Mouse (Mus musculus) CH12.LX (cell line): ENCODE data around the gene Tsga13. TPM values are rescaled to one million over a fixed set of nuclear protein-coding genes. Genes with fewer than 3 reads are reported as not detected.

Experiments used
- DNase-seq: peaks from one replicate; pipeline ENCODE4 v3.0.0-alpha.2; 2013; ENCODE audit errors: extremely low read depth
- H3K27ac ChIP-seq: 2 replicates; pipeline ENCODE4 v1.5.1; 2012; ENCODE audit warnings: low read depth, mild to moderate bottlenecking, control low read depth, moderate library complexity; ENCODE audit not compliant: insufficient read depth
- H3K27me3 ChIP-seq: replicated peaks from 2 replicates; pipeline ENCODE3; 2012; ENCODE audit warnings: inconsistent platforms
- H3K36me3 ChIP-seq, 2 experiments: replicated peaks in 1 of 2; 2 replicates each; pipeline versions ENCODE3 to v1.6.1; 2012; ENCODE audit warnings: inconsistent platforms in 1 of 2, low read length in 1 of 2, mild to moderate bottlenecking in 1 of 2, mixed read lengths in 1 of 2, moderate library complexity in 1 of 2; ENCODE audit not compliant: control insufficient read depth in 1 of 2, insufficient read depth in 1 of 2
- H3K4me1 ChIP-seq, 2 experiments: 2 replicates each; pipeline ENCODE4 v1.6.1; 2012; ENCODE audit warnings: inconsistent platforms in 1 of 2, moderate library complexity in 1 of 2; ENCODE audit not compliant: insufficient read depth in 2 of 2, control insufficient read depth in 1 of 2
- H3K4me2 ChIP-seq: 2 replicates; pipeline ENCODE4 v1.6.1; 2012; ENCODE audit warnings: low read depth, mild to moderate bottlenecking, control low read depth; ENCODE audit not compliant: poor library complexity, insufficient read depth, severe bottlenecking
- H3K4me3 ChIP-seq, 3 experiments: fragments of 150-350 bp in 1 of 3; sonication (generic) in 1 of 3; replicated peaks in 1 of 3; 2 replicates each; pipeline versions ENCODE3 to v1.5.1; 2011 to 2012; ENCODE audit warnings: low read depth in 2 of 3, low read length in 2 of 3, mild to moderate bottlenecking in 2 of 3, moderate library complexity in 2 of 3, control low read depth in 1 of 3, improper control_type of control experiment in 1 of 3, inconsistent platforms in 1 of 3, mixed read lengths in 1 of 3; ENCODE audit not compliant: poor library complexity in 1 of 3
- H3K79me2 ChIP-seq: replicated peaks from 2 replicates; pipeline ENCODE4 v1.6.1; 2012; ENCODE audit warnings: mild to moderate bottlenecking, moderate library complexity; ENCODE audit not compliant: control insufficient read depth, poor library complexity, insufficient read depth, severe bottlenecking; ENCODE audit errors: extremely low read depth
- H3K9ac ChIP-seq: 2 replicates; pipeline ENCODE4 v1.6.1; 2012; ENCODE audit warnings: low read depth, mild to moderate bottlenecking, control low read depth, moderate library complexity; ENCODE audit not compliant: insufficient read depth
- H3K9me3 ChIP-seq: replicated peaks from 2 replicates; pipeline ENCODE3; 2012; ENCODE audit warnings: low read length, inconsistent platforms, mixed read lengths
- BHLHE40 ChIP-seq: IDR thresholded peaks from 2 replicates; pipeline ENCODE4 v1.6.1; 2011; ENCODE audit warnings: mild to moderate bottlenecking, low read depth, low read length, improper control_type of control experiment
- CHD1 ChIP-seq: IDR thresholded peaks from 2 replicates; pipeline ENCODE4 v1.6.1; 2012; ENCODE audit warnings: low read depth, low read length, improper control_type of control experiment, inconsistent platforms
- CHD2 ChIP-seq: IDR thresholded peaks from 2 replicates; pipeline ENCODE4 v1.6.1; 2011; ENCODE audit warnings: low read length, improper control_type of control experiment
- CTCF ChIP-seq, 2 experiments: IDR thresholded peaks in 1 of 2; conservative IDR thresholded peaks in 1 of 2; 2 replicates each; pipeline ENCODE4 v1.5.1; 2011 to 2012; ENCODE audit warnings: low read depth in 2 of 2, low read length in 2 of 2, improper control_type of control experiment in 1 of 2, inconsistent platforms in 1 of 2, mild to moderate bottlenecking in 1 of 2, moderate library complexity in 1 of 2
- E2F4 ChIP-seq: IDR thresholded peaks from 2 replicates; pipeline ENCODE4 v1.6.1; 2011; ENCODE audit warnings: low read depth, low read length, improper control_type of control experiment; ENCODE audit not compliant: insufficient replicate concordance
- ETS1 ChIP-seq: conservative IDR thresholded peaks from 2 replicates; pipeline ENCODE4 v1.6.1; 2012; ENCODE audit warnings: low read depth, mild to moderate bottlenecking, inconsistent platforms, low read length, improper control_type of control experiment, moderate library complexity
- HCFC1 ChIP-seq: IDR thresholded peaks from 2 replicates; pipeline ENCODE4 v1.6.1; 2012; ENCODE audit warnings: low read depth, mild to moderate bottlenecking, inconsistent platforms, low read length, improper control_type of control experiment
- JUN ChIP-seq: IDR thresholded peaks from 2 replicates; pipeline ENCODE4 v1.6.1; 2011; ENCODE audit warnings: low read depth, mild to moderate bottlenecking, low read length, improper control_type of control experiment, moderate library complexity; ENCODE audit not compliant: insufficient read depth
- JUND ChIP-seq: conservative IDR thresholded peaks from 2 replicates; pipeline ENCODE4 v1.6.1; 2011; ENCODE audit warnings: low read depth, low read length, improper control_type of control experiment
- KAT2A ChIP-seq: IDR thresholded peaks from 2 replicates; pipeline ENCODE4 v1.6.1; 2012; ENCODE audit warnings: low read length, improper control_type of control experiment, inconsistent platforms; ENCODE audit not compliant: insufficient replicate concordance
- MAFK ChIP-seq: IDR thresholded peaks from 2 replicates; pipeline ENCODE4 v1.6.1; 2011; ENCODE audit warnings: low read length, improper control_type of control experiment; ENCODE audit not compliant: insufficient replicate concordance
- MAX ChIP-seq: IDR thresholded peaks from 2 replicates; pipeline ENCODE4 v1.6.1; 2011; ENCODE audit warnings: low read length, improper control_type of control experiment
- MEF2A ChIP-seq: IDR thresholded peaks from 2 replicates; pipeline ENCODE4 v1.6.1; 2014; ENCODE audit warnings: low read depth, mild to moderate bottlenecking, inconsistent platforms, low read length, improper control_type of control experiment, borderline replicate concordance
- MXI1 ChIP-seq: IDR thresholded peaks from 2 replicates; pipeline ENCODE4 v1.6.1; 2011; ENCODE audit warnings: mild to moderate bottlenecking, low read depth, low read length, improper control_type of control experiment
- MYC ChIP-seq: IDR thresholded peaks from 2 replicates; pipeline ENCODE4 v1.6.1; 2011; ENCODE audit warnings: low read depth, mild to moderate bottlenecking, improper control_type of control experiment, low read length
- NELFE ChIP-seq: IDR thresholded peaks from 2 replicates; pipeline ENCODE4 v1.6.1; 2011; ENCODE audit warnings: low read depth, low read length, improper control_type of control experiment
- NRF1 ChIP-seq: IDR thresholded peaks from 2 replicates; pipeline ENCODE4 v1.6.1; 2014; ENCODE audit warnings: low read depth, mild to moderate bottlenecking, inconsistent platforms, low read length, improper control_type of control experiment, moderate library complexity
- RAD21 ChIP-seq: IDR thresholded peaks from 2 replicates; pipeline ENCODE4 v1.6.1; 2011; ENCODE audit warnings: low read depth, mild to moderate bottlenecking, low read length, improper control_type of control experiment, moderate library complexity
- RCOR1 ChIP-seq: conservative IDR thresholded peaks from 2 replicates; pipeline ENCODE4 v1.6.1; 2012; ENCODE audit warnings: low read depth, mild to moderate bottlenecking, inconsistent platforms, low read length, improper control_type of control experiment
- SIN3A ChIP-seq: IDR thresholded peaks from 2 replicates; pipeline ENCODE4 v1.6.1; 2012; ENCODE audit warnings: low read length, improper control_type of control experiment, inconsistent platforms
- SMC3 ChIP-seq: IDR thresholded peaks from 2 replicates; pipeline ENCODE4 v1.6.1; 2011; ENCODE audit warnings: low read depth, low read length, improper control_type of control experiment
- TBP ChIP-seq: conservative IDR thresholded peaks from 2 replicates; pipeline ENCODE4 v1.6.1; 2011; ENCODE audit warnings: low read depth, low read length, improper control_type of control experiment
- TCF12 ChIP-seq: IDR thresholded peaks from 2 replicates; pipeline ENCODE4 v1.6.1; 2014; ENCODE audit warnings: low read depth, mild to moderate bottlenecking, inconsistent platforms, low read length, improper control_type of control experiment
- UBTF ChIP-seq: IDR thresholded peaks from 2 replicates; pipeline ENCODE4 v1.6.1; 2012; ENCODE audit warnings: low read depth, mild to moderate bottlenecking, inconsistent platforms, low read length, improper control_type of control experiment, moderate library complexity
- USF1 ChIP-seq: IDR thresholded peaks from 2 replicates; pipeline ENCODE4 v1.6.1; 2014; ENCODE audit warnings: low read depth, mild to moderate bottlenecking, inconsistent platforms, low read length, improper control_type of control experiment
- USF2 ChIP-seq: conservative IDR thresholded peaks from 2 replicates; pipeline ENCODE4 v1.6.1; 2011; ENCODE audit warnings: low read depth, low read length, improper control_type of control experiment
- ZKSCAN1 ChIP-seq: IDR thresholded peaks from 2 replicates; pipeline ENCODE4 v1.6.1; 2012; ENCODE audit warnings: low read depth, inconsistent platforms, low read length, improper control_type of control experiment, borderline replicate concordance
- ZMIZ1 ChIP-seq: IDR thresholded peaks from 2 replicates; pipeline ENCODE4 v1.6.1; 2012; ENCODE audit warnings: low read depth, mild to moderate bottlenecking, inconsistent platforms, low read length, improper control_type of control experiment
- ZNF384 ChIP-seq: IDR thresholded peaks from 2 replicates; pipeline ENCODE4 v1.6.1; 2012; ENCODE audit warnings: low read depth, low read length, improper control_type of control experiment, inconsistent platforms
- dilution Hi-C: fragments of 300-500 bp; cut with MboI; formaldehyde crosslinking; loops from 2 replicates; pipeline ENCODE4 v1.14.3; 2020; ENCODE audit warnings: low sequenced_read_pairs; ENCODE audit not compliant: extremely low pct_unique_long_range_greater_than_20kb, extremely low pct_ligation_motif_present
- in situ Hi-C: fragments of 300-500 bp; cut with MboI; formaldehyde crosslinking; loops from 3 replicates; pipeline ENCODE4 v1.14.3; 2019; ENCODE audit warnings: low sequenced_read_pairs, low pct_ligation_motif_present, low pct_unique_long_range_greater_than_20kb, mixed read lengths
- polyA plus RNA-seq: library from polyadenylated mRNA; unstranded; fragments of >175 nt; gene quantifications from 2 replicates; pipeline ENCODE4 v1.2.1, GENCODE M21; 2012; ENCODE audit warnings: low read depth; ENCODE audit not compliant: insufficient read length
- total RNA-seq, 2 experiments: library from RNA; depleted of rRNA; stranded (reverse); fragments of 300-350 nt in 1 of 2; fragments of >200 nt in 1 of 2; gene quantifications; 2 replicates each; pipeline ENCODE4 v1.2.3; 2012 to 2014

The Tsga13 gene
- total and polyA plus RNA-seq, 3 experiments, result not detected

DNA sequence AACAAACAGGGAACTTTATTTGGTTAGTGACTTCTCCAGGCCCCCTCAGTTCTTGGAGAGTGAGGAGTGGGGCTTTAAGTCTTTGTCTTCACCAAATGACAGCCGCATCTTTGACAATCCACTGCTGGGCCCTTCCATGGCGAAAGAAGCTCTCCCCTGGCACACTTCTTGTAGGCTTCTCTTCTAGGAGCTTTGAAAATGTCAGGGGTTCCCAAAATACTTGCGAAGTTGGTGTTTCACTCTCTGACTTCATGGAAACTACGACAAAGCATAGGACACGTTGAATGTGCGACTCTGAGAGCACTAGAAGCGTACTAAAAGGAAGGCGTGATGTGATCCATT, 18.4 kb downstream of the Tsga13 start:
- H3K4me2 ChIP-seq, result peak overlapping the region; percentile 80
- TF ChIP-seq ETS1 (no peak), TCF12 (no peak), SIN3A (no peak), KAT2A (no peak), MXI1 (peak; percentile 36; the same call in 1 of the 2 replicates), MEF2A (no peak), TBP (peak; percentile 71; the same call in 1 of the 2 replicates)
- dilution Hi-C loops (no loop called here), in situ Hi-C loops (no loop called here)
- peaks cover 0 to 2% of the 10 kb centered on the region in 2 experiments for H3K36me3 ChIP-seq
- H3K9ac ChIP-seq, result peak overlapping the region; percentile 45
- peak overlapping the region in 2 of 3 experiments; percentile 31 to 75 for H3K4me3 ChIP-seq
- peaks cover 3% of the 10 kb centered on the region; the same call in 1 of the 2 replicates for H3K79me2 ChIP-seq
- peaks cover 0 to 24% of the 10 kb centered on the region in 2 experiments; a peak in 2 of 4 replicates for H3K4me1 ChIP-seq
- H3K9me3 ChIP-seq, result no peaks in the 10 kb centered on the region
- no peaks in the 10 kb centered on the region for H3K27me3 ChIP-seq
- DNase-seq, result peak; percentile 36
- no peak overlapping the region for H3K27ac ChIP-seq

DNA sequence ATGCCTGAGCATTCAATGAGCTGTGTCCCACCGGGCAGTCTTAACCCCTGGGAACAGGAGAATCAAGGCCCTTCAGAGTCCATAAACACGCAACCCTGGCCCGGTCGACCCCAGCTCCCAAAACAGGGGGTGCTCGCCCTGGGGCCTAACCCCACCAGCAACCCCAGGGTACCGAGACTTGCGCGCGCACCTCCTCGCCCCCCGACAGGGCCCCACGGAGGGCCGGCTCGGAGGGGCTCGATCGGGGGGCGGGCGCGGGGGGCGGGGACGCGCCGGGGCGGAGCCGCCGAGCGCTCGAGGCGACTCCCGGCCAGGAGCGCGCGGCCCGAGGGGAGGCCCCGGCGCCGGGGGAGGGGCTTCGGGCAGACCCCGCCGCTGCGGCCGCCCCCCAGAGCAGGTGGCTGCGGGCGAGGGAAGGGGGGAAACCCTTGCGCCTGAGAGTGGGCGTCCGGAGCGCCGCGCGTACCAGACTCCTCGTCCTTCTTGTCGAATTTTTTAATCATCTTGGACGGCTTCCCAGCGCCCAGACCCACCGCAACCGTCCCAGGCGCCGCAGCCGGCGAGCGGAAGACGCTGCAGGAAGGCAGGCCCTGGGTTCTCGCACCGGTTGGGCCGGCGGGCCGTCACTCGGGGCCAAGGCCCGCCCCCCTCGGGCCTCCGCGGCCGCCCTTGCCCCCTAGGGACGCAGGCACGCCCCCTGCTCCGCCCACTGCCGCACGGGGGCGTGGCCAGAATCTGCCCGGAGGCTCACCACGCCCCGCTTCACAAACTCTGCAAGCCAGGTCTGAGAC, 19.0 kb downstream of the Tsga13 start, which contains the start of gene Copg2:
TSS of gene Copg2 (minus strand) at position 600 of the 791 bp plus-strand sequence.
- peaks cover 0 to 2% of the 10 kb centered on the region in 2 experiments for H3K36me3 ChIP-seq
- peaks cover 3% of the 10 kb centered on the region; the same call in 1 of the 2 replicates for H3K79me2 ChIP-seq
- in situ Hi-C loops, result no loop called here
- peak within 1 kb of the TSS; percentile 59 for H3K27ac ChIP-seq
- H3K4me2 ChIP-seq, result peak within 1 kb of the TSS; percentile 84
- no peaks in the 10 kb centered on the region for H3K9me3 ChIP-seq
- H3K9ac ChIP-seq, result peak within 1 kb of the TSS; percentile 89
- dilution Hi-C loops, result no loop called here
- peak within 1 kb of the TSS; percentile 75 to 92 (median 77) for H3K4me3 ChIP-seq
- peaks cover 0 to 24% of the 10 kb centered on the region in 2 experiments; a peak in 2 of 4 replicates for H3K4me1 ChIP-seq
- no peaks in the 10 kb centered on the region for H3K27me3 ChIP-seq
- peak; percentile 85 for DNase-seq
- TF ChIP-seq E2F4 (no peak), CHD2 (no peak), KAT2A (0 out of 2 replicates have a peak, but pooled peaks have one; percentile 5), MEF2A (peak; percentile 7; the same call in 1 of the 2 replicates), SIN3A (0 out of 2 replicates have a peak, but pooled peaks have one; percentile 0), ZKSCAN1 (no peak), USF1 (no peak), JUND (no peak), CTCF (conservative IDR thresholded peaks at IDR 0.05 in 1 of 2, IDR thresholded peaks at IDR 0.05 in 1 of 2; ENCODE audit: low read depth in 2 of 2, low read length in 2 of 2) (no peak), HCFC1 (peak; percentile 53), ETS1 (no peak), NRF1 (peak; percentile 70), SMC3 (no peak), MAX (0 out of 2 replicates have a peak, but pooled peaks have one; percentile 9), MYC (no peak), USF2 (no peak), NELFE (peak; percentile 55), CHD1 (no peak), ZMIZ1 (no peak), MAFK (no peak), JUN (no peak), BHLHE40 (no peak), TCF12 (peak; percentile 55; the same call in 1 of the 2 replicates), MXI1 (no peak), ZNF384 (no peak), UBTF (no peak), RAD21 (no peak), RCOR1 (no peak), TBP (no peak)
